Mouse (Mus musculus): ENCODE data around the gene Olfr1344.
A peak's percentile ranks its signal among the peaks of the same experiment; 100 is the strongest.
"Not testable (repeated sequence)": the region's sequence is repeated elsewhere in the genome, so short reads cannot be mapped to it uniquely, and the experiment has no call there.

Gene Olfr1344

GRCm38 (mm10) chr7:6438388-6438787 lies at the start of gene Olfr1344:
Gene Olfr1344 (plus strand): TSS chr7:6438688.
- DNase-seq (ENCODE audit: low spot score in 2 of 2) = no peak

GRCm38 (mm10) chr7:6388971-6389370 lies 49.5 kb upstream of the Olfr1344 start:
- no peak for DNase-seq (ENCODE audit: low spot score in 2 of 2)

DNA sequence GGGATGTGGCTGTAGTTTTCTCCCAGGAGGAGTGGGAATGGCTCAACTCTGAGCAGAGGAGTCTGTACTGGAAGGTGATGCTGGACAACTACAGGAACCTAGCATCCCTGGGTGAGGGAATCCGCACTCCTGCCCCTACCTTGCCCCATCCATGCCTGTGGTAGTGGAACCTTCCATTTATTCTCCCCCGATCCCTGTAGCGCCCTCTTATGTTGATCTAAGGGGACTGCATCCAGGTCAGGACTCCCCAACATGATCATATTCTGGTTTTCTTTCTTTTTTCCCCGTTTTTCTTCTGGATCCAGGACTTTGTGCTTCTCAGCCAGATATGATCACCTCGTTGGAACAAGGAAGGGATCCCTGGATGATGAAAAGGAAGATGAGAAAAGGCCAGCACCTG lies 49.0 kb upstream of the Olfr1344 start:
- DNase-seq (ENCODE audit: low spot score in 2 of 2) = no peak

GRCm38 (mm10) chr7:6397996-6398975 lies 40.2 kb upstream of the Olfr1344 start, which contains the start of gene Smim17:
Gene Smim17 (plus strand): TSS chr7:6398715.
- peak; percentile 8 to 56 for DNase-seq (ENCODE audit: low spot score in 2 of 2)

GRCm38 (mm10) chr7:6410043-6410442 lies 28.4 kb upstream of the Olfr1344 start, which contains the start of gene Gm20715:
Gene Gm20715 (plus strand): TSS chr7:6410277.
- DNase-seq (ENCODE audit: low spot score in 2 of 2) = peak; percentile 37 to 86

- DNase-seq (ENCODE audit: low spot score in 2 of 2) = no peak
Observed at GRCm38 (mm10) chr7:6414626-6415441, 23.7 kb upstream of the Olfr1344 start.

DNA sequence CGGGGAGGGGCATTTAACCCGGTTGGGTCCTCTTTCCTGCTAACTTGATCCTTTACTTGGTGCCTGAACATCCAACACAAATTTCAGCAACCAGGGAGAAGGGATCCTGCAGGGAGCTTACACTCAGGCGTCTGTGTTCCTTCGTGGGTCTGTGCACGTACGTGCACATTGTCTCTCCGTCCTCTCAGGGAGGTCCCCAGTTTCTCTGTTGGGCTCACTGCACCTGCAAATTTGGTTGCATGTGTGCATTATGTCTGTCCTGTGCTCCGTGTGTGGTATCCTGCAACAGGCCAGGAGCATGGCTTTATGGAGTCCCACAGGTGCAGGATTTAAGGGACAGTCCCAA lies 23.1 kb upstream of the Olfr1344 start:
- no peak for DNase-seq (ENCODE audit: low spot score in 2 of 2)

GRCm38 (mm10) chr7:6419894-6420293 lies 18.6 kb upstream of the Olfr1344 start:
- DNase-seq (ENCODE audit: low spot score in 2 of 2) = no peak

DNA sequence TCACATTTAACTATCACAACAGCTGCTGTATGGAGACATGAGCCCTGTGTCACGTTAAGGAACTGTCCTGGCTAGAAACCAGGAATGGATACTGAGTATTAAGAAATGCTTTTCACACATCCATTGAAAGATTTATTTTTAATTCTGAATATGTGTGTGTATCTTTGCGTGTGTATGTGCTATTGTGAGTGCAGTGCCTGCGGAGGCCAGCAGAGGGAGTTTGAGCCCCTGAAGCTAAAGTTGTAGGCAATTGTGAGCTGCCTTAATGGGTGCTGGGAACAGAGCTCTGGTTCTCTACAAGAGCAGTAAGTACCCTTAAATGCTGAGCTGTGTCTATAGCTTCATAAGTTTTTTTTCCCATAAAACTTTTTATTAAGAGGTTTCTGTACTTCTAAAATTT lies 9.1 kb upstream of the Olfr1344 start:
- no peak for DNase-seq (ENCODE audit: low spot score in 2 of 2)

GRCm38 (mm10) chr7:6430342-6430741 lies 8.1 kb upstream of the Olfr1344 start:
- DNase-seq (ENCODE audit: low spot score in 2 of 2) = peak in 1 of 2 experiments; percentile 40

- DNase-seq (ENCODE audit: low spot score in 2 of 2) = no peak
Observed at GRCm38 (mm10) chr7:6441173-6441572, 2.7 kb downstream of the Olfr1344 start.

GRCm38 (mm10) chr7:6447771-6448170 lies 9.3 kb downstream of the Olfr1344 start:
- DNase-seq (ENCODE audit: low spot score in 2 of 2) = no peak

GRCm38 (mm10) chr7:6455868-6456267 lies 17.4 kb downstream of the Olfr1344 start, which contains the start of gene Olfr1336:
Gene Olfr1336 (plus strand): TSS chr7:6456168.
- DNase-seq (ENCODE audit: low spot score in 2 of 2) = no peak

DNA sequence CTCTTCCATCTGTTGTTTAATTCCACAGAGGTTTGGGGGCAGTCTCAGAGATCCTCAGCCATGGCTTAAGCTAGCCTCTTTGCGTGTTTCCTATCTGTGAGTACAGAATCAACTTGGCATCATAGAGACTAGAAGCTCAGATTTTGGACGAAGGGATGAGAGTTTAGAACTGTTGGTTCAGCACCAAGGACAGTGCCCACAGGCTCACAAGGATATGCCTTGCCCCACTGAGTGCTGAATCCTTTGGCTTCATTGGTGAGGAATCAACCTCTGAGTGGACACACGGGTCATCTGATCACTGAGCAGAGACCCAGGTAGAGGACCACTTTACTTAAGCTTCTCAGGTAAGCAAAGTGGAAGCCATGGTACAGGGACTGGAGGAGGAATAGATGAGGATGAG lies 17.9 kb downstream of the Olfr1344 start:
- no peak for DNase-seq (ENCODE audit: low spot score in 2 of 2)

- no peak for DNase-seq (ENCODE audit: low spot score in 2 of 2)
Observed at GRCm38 (mm10) chr7:6466951-6467350, 28.5 kb downstream of the Olfr1344 start, which contains the start of gene Olfr1346. Gene Olfr1346 (plus strand): TSS chr7:6467101.

DNA sequence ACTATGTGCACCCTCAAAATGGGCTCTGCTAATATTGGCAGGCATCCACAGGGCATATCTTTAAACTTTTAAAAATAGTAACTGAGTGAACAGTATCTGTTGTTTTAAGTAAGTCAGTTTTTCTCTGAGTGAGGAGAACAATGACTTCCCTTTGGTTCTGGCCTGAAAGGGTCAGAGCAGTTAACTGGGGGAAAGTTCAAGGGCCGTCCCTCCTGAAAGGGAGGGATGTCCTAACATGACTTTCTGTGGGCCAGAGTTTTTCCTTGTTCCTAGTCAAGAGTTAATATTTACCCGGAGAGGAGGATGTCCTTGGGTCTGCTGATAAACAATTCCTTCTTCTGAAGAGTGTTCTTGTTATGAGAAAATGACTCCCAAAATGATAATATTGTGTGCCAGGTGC lies 39.1 kb downstream of the Olfr1344 start:
- DNase-seq (ENCODE audit: low spot score in 2 of 2) = not testable (repeated sequence)

- DNase-seq (ENCODE audit: low spot score in 2 of 2) = no peak
Observed at GRCm38 (mm10) chr7:6486841-6487240, 48.4 kb downstream of the Olfr1344 start, which contains the start of gene Olfr5. Gene Olfr5 (minus strand): TSS chr7:6486941.
